Mouse (Mus musculus): ENCODE data around the gene Rexo4.
A peak's percentile ranks its signal among the peaks of the same experiment; 100 is the strongest.

The Rexo4 gene

GRCm38 (mm10) chr2:26910124-26910993 is 53.8 kb downstream of the Rexo4 start, which contains the start of the genes Med22 and Rpl7a:
Med22 (minus strand) TSS chr2:26910677.
Rpl7a (plus strand) TSS chr2:26910764.
- DNase-seq (ENCODE audit: low read depth, low spot score): peak; percentile 97

- DNase-seq (ENCODE audit: low read depth, low spot score): no peak
Measured at GRCm38 (mm10) chr2:26909387-26909784, 54.8 kb downstream of the Rexo4 start.

GRCm38 (mm10) chr2:26908710-26909386 is 55.3 kb downstream of the Rexo4 start:
- DNase-seq (ENCODE audit: low read depth, low spot score): no peak

GRCm38 (mm10) chr2:26907109-26907508 is 57.1 kb downstream of the Rexo4 start:
- DNase-seq (ENCODE audit: low read depth, low spot score): no peak

- DNase-seq (ENCODE audit: low read depth, low spot score): no peak
Measured at GRCm38 (mm10) chr2:26906431-26906830, 57.8 kb downstream of the Rexo4 start.

- no peak for DNase-seq (ENCODE audit: low read depth, low spot score)
Measured at GRCm38 (mm10) chr2:26905936-26906335, 58.2 kb downstream of the Rexo4 start.
